Mouse (Mus musculus) midbrain, embryonic 10.5 days (tissue): ENCODE results near the gene Sprr1b. TPM values are rescaled to one million over a fixed set of nuclear protein-coding genes. Genes with fewer than 3 reads are reported as not detected.
"Not testable (repeated sequence)": the region's sequence is repeated elsewhere in the genome, so short reads cannot be mapped to it uniquely, and the experiment has no call there.

ENCODE experiments used
- DNase-seq: peaks from one replicate; pipeline ENCODE4 v3.0.0-alpha.2; 2017; ENCODE audit warnings: low spot score
- H3K27ac ChIP-seq: fragments of 300-500 bp; sonication (generic); replicated peaks from 2 replicates; pipeline ENCODE4 v1.5.1; 2016; ENCODE audit warnings: mild to moderate bottlenecking
- H3K27me3 ChIP-seq: fragments of 300-500 bp; sonication (generic); 2 replicates; pipeline ENCODE4 v1.6.1; 2016; ENCODE audit warnings: low read depth, mild to moderate bottlenecking; ENCODE audit not compliant: poor library complexity, severe bottlenecking
- H3K36me3 ChIP-seq: fragments of 300-500 bp; sonication (generic); 2 replicates; pipeline ENCODE4 v1.6.1; 2016; ENCODE audit warnings: mild to moderate bottlenecking, moderate library complexity
- H3K4me1 ChIP-seq: fragments of 300-500 bp; sonication (generic); 2 replicates; pipeline ENCODE4 v1.6.1; 2016
- H3K4me3 ChIP-seq: fragments of 300-500 bp; sonication (generic); 2 replicates; pipeline ENCODE4 v1.5.1; 2016; ENCODE audit warnings: mild to moderate bottlenecking, moderate library complexity
- H3K9me3 ChIP-seq: fragments of 300-500 bp; sonication (generic); replicated peaks from 2 replicates; pipeline ENCODE4 v1.6.1; 2016; ENCODE audit warnings: mild to moderate bottlenecking
- WGBS: fragments of 180-500 bp; shearing (Covaris S2); methylation state at CpG from one replicate; pipeline ENCODE4 v1.1.7; 2016; 5-methylcytosine and 5-hydroxymethylcytosine counted together
- polyA plus RNA-seq: library from polyadenylated mRNA; unstranded; fragments of >200 nt; fragmentation: Nextera tagmentation; extraction: Ambion mirVana; gene quantifications from 2 replicates; pipeline ENCODE4 v1.2.1, GENCODE M21; 2016

The Sprr1b gene
- not detected in 2 replicates for polyA plus RNA-seq

GRCm38 (mm10) chr3:92438689-92439088 is at the start of gene Sprr1b:
Gene Sprr1b, minus strand, starts transcription at chr3:92438789.
- H3K4me3 ChIP-seq: no peak within 1 kb of the TSS
- no peaks in the 10 kb centered on the region for H3K36me3 ChIP-seq
- no peaks in the 10 kb centered on the region for H3K9me3 ChIP-seq
- no peak for DNase-seq
- no peak within 1 kb of the TSS for H3K27ac ChIP-seq
- no peaks in the 10 kb centered on the region for H3K4me1 ChIP-seq
- H3K27me3 ChIP-seq: no peaks in the 10 kb centered on the region
- WGBS: 86% methylated on average over 3 of the region's 3 CpGs

- Histone ChIP-seq H3K36me3 (no peaks in the 10 kb centered on the region), H3K9me3 (no peaks in the 10 kb centered on the region), H3K27me3 (no peaks in the 10 kb centered on the region), H3K4me3 (no peak overlapping the region), H3K4me1 (no peaks in the 10 kb centered on the region), H3K27ac (no peak overlapping the region)
- no peak for DNase-seq
- 68% methylated on average over 1 of the region's 1 CpGs for WGBS
These were observed 47.7 kb upstream of the Sprr1b start for GRCm38 (mm10) chr3:92486307-92486706.

GRCm38 (mm10) chr3:92485863-92486262 is 47.3 kb upstream of the Sprr1b start, which contains the start of gene Sprr1a:
Gene Sprr1a, minus strand, starts transcription at chr3:92485895.
- Histone ChIP-seq H3K27me3 (no peaks in the 10 kb centered on the region), H3K4me3 (no peak within 1 kb of the TSS)

GRCm38 (mm10) chr3:92481249-92481648 is 42.7 kb upstream of the Sprr1b start:
- not testable (repeated sequence) for H3K36me3 ChIP-seq, H3K4me1 ChIP-seq, DNase-seq, H3K27me3 ChIP-seq, H3K4me3 ChIP-seq, H3K27ac ChIP-seq, H3K9me3 ChIP-seq

More at GRCm38 (mm10) chr3:92485863-92486262, 47.3 kb upstream of the Sprr1b start, which contains the start of gene Sprr1a:
- Histone ChIP-seq H3K36me3 (no peaks in the 10 kb centered on the region), H3K4me1 (no peaks in the 10 kb centered on the region), H3K9me3 (no peaks in the 10 kb centered on the region), H3K27ac (no peak within 1 kb of the TSS)
- no peak for DNase-seq

GRCm38 (mm10) chr3:92470111-92470510 is 31.5 kb upstream of the Sprr1b start:
- no peaks in the 10 kb centered on the region for H3K9me3 ChIP-seq
- H3K27me3 ChIP-seq: no peaks in the 10 kb centered on the region
- H3K4me1 ChIP-seq: no peaks in the 10 kb centered on the region
- WGBS: 82% methylated on average over 2 of the region's 2 CpGs
- H3K27ac ChIP-seq: no peak overlapping the region
- DNase-seq: no peak
- H3K4me3 ChIP-seq: no peak overlapping the region
- no peaks in the 10 kb centered on the region for H3K36me3 ChIP-seq

GRCm38 (mm10) chr3:92467424-92467823 is 28.8 kb upstream of the Sprr1b start:
- Histone ChIP-seq H3K36me3 (no peaks in the 10 kb centered on the region), H3K27me3 (no peaks in the 10 kb centered on the region), H3K27ac (no peak overlapping the region), H3K9me3 (no peaks in the 10 kb centered on the region), H3K4me3 (no peak overlapping the region), H3K4me1 (no peaks in the 10 kb centered on the region)
- DNase-seq: no peak

- H3K27ac ChIP-seq: no peak overlapping the region
- no peak for DNase-seq
- no peaks in the 10 kb centered on the region for H3K9me3 ChIP-seq
- WGBS: 96% methylated on average over 1 of the region's 1 CpGs
- H3K4me3 ChIP-seq: no peak overlapping the region
- no peaks in the 10 kb centered on the region for H3K4me1 ChIP-seq
- no peaks in the 10 kb centered on the region for H3K27me3 ChIP-seq
- no peaks in the 10 kb centered on the region for H3K36me3 ChIP-seq
These were observed 28.0 kb upstream of the Sprr1b start for GRCm38 (mm10) chr3:92466576-92466975.

- Histone ChIP-seq H3K27me3 (no peaks in the 10 kb centered on the region), H3K4me1 (no peaks in the 10 kb centered on the region), H3K36me3 (no peaks in the 10 kb centered on the region), H3K27ac (no peak within 1 kb of the TSS), H3K4me3 (no peak within 1 kb of the TSS), H3K9me3 (no peaks in the 10 kb centered on the region)
- no peak for DNase-seq
- WGBS: 76% methylated on average over 2 of the region's 2 CpGs
These were observed 20.0 kb upstream of the Sprr1b start, which contains the start of gene Sprr3 for GRCm38 (mm10) chr3:92458620-92459019. Gene Sprr3, minus strand, starts transcription at chr3:92458720.

- no peak overlapping the region for H3K27ac ChIP-seq
- no peaks in the 10 kb centered on the region for H3K9me3 ChIP-seq
- no peak for DNase-seq
- no peaks in the 10 kb centered on the region for H3K27me3 ChIP-seq
- H3K4me1 ChIP-seq: no peaks in the 10 kb centered on the region
- no peak overlapping the region for H3K4me3 ChIP-seq
- 89% methylated on average over 5 of the region's 5 CpGs for WGBS
- H3K36me3 ChIP-seq: no peaks in the 10 kb centered on the region
These were observed 16.6 kb upstream of the Sprr1b start for GRCm38 (mm10) chr3:92455151-92455550.

GRCm38 (mm10) chr3:92440177-92440576 is 1.6 kb upstream of the Sprr1b start:
- Histone ChIP-seq H3K27me3 (no peaks in the 10 kb centered on the region), H3K4me3 (no peak overlapping the region), H3K4me1 (no peaks in the 10 kb centered on the region), H3K27ac (no peak overlapping the region), H3K36me3 (no peaks in the 10 kb centered on the region), H3K9me3 (no peaks in the 10 kb centered on the region)
- WGBS: 87% methylated on average over 3 of the region's 3 CpGs
- no peak for DNase-seq

GRCm38 (mm10) chr3:92432282-92432681 is 6.3 kb downstream of the Sprr1b start, which contains the start of gene Sprr2k:
Gene Sprr2k, plus strand, starts transcription at chr3:92432582.
- no peaks in the 10 kb centered on the region for H3K27me3 ChIP-seq
- no peak within 1 kb of the TSS for H3K4me3 ChIP-seq
- H3K4me1 ChIP-seq: no peaks in the 10 kb centered on the region
- no peaks in the 10 kb centered on the region for H3K9me3 ChIP-seq
- no peak within 1 kb of the TSS for H3K27ac ChIP-seq
- no peaks in the 10 kb centered on the region for H3K36me3 ChIP-seq
- 89% methylated on average over 2 of the region's 2 CpGs for WGBS
- no peak for DNase-seq

GRCm38 (mm10) chr3:92429323-92429722 is 9.3 kb downstream of the Sprr1b start, which contains the start of gene Gm9774:
Gene Gm9774, minus strand, starts transcription at chr3:92429423.
- Histone ChIP-seq H3K36me3 (no peaks in the 10 kb centered on the region), H3K27me3 (no peaks in the 10 kb centered on the region), H3K9me3 (no peaks in the 10 kb centered on the region), H3K4me3 (no peak within 1 kb of the TSS), H3K4me1 (no peaks in the 10 kb centered on the region), H3K27ac (no peak within 1 kb of the TSS)
- DNase-seq: no peak
- 93% methylated on average over 6 of the region's 6 CpGs for WGBS

GRCm38 (mm10) chr3:92417782-92418181 is 20.8 kb downstream of the Sprr1b start, which contains the start of gene Sprr2j-ps:
Gene Sprr2j-ps, plus strand, starts transcription at chr3:92418082.
- WGBS: 94% methylated on average over 2 of the region's 2 CpGs
- no peaks in the 10 kb centered on the region for H3K36me3 ChIP-seq
- H3K4me3 ChIP-seq: no peak within 1 kb of the TSS
- H3K27ac ChIP-seq: no peak within 1 kb of the TSS
- no peaks in the 10 kb centered on the region for H3K4me1 ChIP-seq
- no peaks in the 10 kb centered on the region for H3K9me3 ChIP-seq
- DNase-seq: no peak
- no peaks in the 10 kb centered on the region for H3K27me3 ChIP-seq

GRCm38 (mm10) chr3:92407691-92408090 is 30.9 kb downstream of the Sprr1b start, which contains the start of gene Sprr2i:
Gene Sprr2i, plus strand, starts transcription at chr3:92407991.
- no peak for DNase-seq
- no peaks in the 10 kb centered on the region for H3K4me1 ChIP-seq
- WGBS: 93% methylated on average over 2 of the region's 2 CpGs

More at GRCm38 (mm10) chr3:92407691-92408090, 30.9 kb downstream of the Sprr1b start, which contains the start of gene Sprr2i:
- no peaks in the 10 kb centered on the region for H3K36me3 ChIP-seq
- no peak within 1 kb of the TSS for H3K4me3 ChIP-seq
- no peak within 1 kb of the TSS for H3K27ac ChIP-seq
- H3K27me3 ChIP-seq: no peaks in the 10 kb centered on the region
- no peaks in the 10 kb centered on the region for H3K9me3 ChIP-seq
